Mouse (Mus musculus) liver, adult 2 months (tissue): ENCODE data around the gene Rad54l.

Experiments used
- CTCF ChIP-seq: fragments of 200-500 bp; IDR thresholded peaks from 2 replicates; pipeline ENCODE4 v1.5.1; 2011; ENCODE audit warnings: low read depth, low read length, control low read depth
- POLR2A ChIP-seq: fragments of 200-500 bp; IDR thresholded peaks from 2 replicates; pipeline ENCODE4 v1.6.1; 2011; ENCODE audit warnings: low read length, control low read depth; ENCODE audit not compliant: insufficient read depth; ENCODE audit errors: extremely low read depth

GRCm38 (mm10) chr4:116105278-116105677, 18.2 kb downstream of the Rad54l start:
- TF ChIP-seq POLR2A = no peak
- no peak for TF ChIP-seq CTCF
